Mouse (Mus musculus): ENCODE data around the gene Eri2. TPM values are rescaled to one million over a fixed set of nuclear protein-coding genes. Genes with fewer than 3 reads are reported as not detected.

Eri2 gene
- 14.0 and 15.1 TPM in 2 replicates for polyA plus RNA-seq (2015; fragmentation: Nextera tagmentation; extraction: Ambion mirVana)

GRCm38 (mm10) chr7:119793586-119794250 lies at the start of gene Eri2, which contains the start of gene Rexo5:
TSS of gene Eri2 (minus strand) at chr7:119794058.
TSS of gene Rexo5 (plus strand) at chr7:119794006.
- Histone ChIP-seq H3K9me3 (ENCODE audit: control insufficient read depth, low read length) (no peaks in the 10 kb centered on the region), H3K27ac (ENCODE audit: low read length) (peak within 1 kb of the TSS; percentile 80), H3K4me3 (ENCODE audit: low read length) (peak within 1 kb of the TSS; percentile 77), H3K4me2 (ENCODE audit: low read depth, low read length) (peak within 1 kb of the TSS; percentile 72), H3K27me3 (replicated peaks; ENCODE audit: control insufficient read depth, insufficient read depth, low read length) (no peaks in the 10 kb centered on the region), H3K4me1 (ENCODE audit: control insufficient read depth, insufficient read depth, low read length) (peaks cover 3% of the 10 kb centered on the region), H3K9ac (ENCODE audit: low read depth, low read length) (peak within 1 kb of the TSS; percentile 84), H3K36me3 (ENCODE audit: control insufficient read depth, insufficient read depth, low read length) (no peaks in the 10 kb centered on the region)
- under 1% methylated on average over 53 of the region's 53 CpGs for WGBS
- ATAC-seq, result peak; percentile 100

GRCm38 (mm10) chr7:119841820-119842449 lies 48.1 kb upstream of the Eri2 start:
- no peaks in the 10 kb centered on the region for H3K27me3 ChIP-seq (replicated peaks; ENCODE audit: control insufficient read depth, insufficient read depth, low read length)
- no peak overlapping the region for H3K4me3 ChIP-seq (ENCODE audit: low read length)
- H3K9ac ChIP-seq (ENCODE audit: low read depth, low read length), result no peak overlapping the region
- H3K9me3 ChIP-seq (ENCODE audit: control insufficient read depth, low read length), result no peaks in the 10 kb centered on the region
- H3K36me3 ChIP-seq (ENCODE audit: control insufficient read depth, insufficient read depth, low read length), result no peaks in the 10 kb centered on the region
- H3K4me2 ChIP-seq (ENCODE audit: low read depth, low read length), result no peak overlapping the region
- H3K27ac ChIP-seq (ENCODE audit: low read length), result no peak overlapping the region
- WGBS, result 95% methylated on average over 4 of the region's 4 CpGs
- no peaks in the 10 kb centered on the region for H3K4me1 ChIP-seq (ENCODE audit: control insufficient read depth, insufficient read depth, low read length)
- ATAC-seq, result no peak

GRCm38 (mm10) chr7:119835996-119836777 lies 42.3 kb upstream of the Eri2 start:
- no peaks in the 10 kb centered on the region for H3K36me3 ChIP-seq (ENCODE audit: control insufficient read depth, insufficient read depth, low read length)
- no peak overlapping the region for H3K4me2 ChIP-seq (ENCODE audit: low read depth, low read length)
- WGBS, result 89% methylated on average over 4 of the region's 4 CpGs
- ATAC-seq, result no peak
- no peak overlapping the region for H3K27ac ChIP-seq (ENCODE audit: low read length)
- no peak overlapping the region for H3K9ac ChIP-seq (ENCODE audit: low read depth, low read length)
- no peaks in the 10 kb centered on the region for H3K27me3 ChIP-seq (replicated peaks; ENCODE audit: control insufficient read depth, insufficient read depth, low read length)
- no peak overlapping the region for H3K4me3 ChIP-seq (ENCODE audit: low read length)
- no peaks in the 10 kb centered on the region for H3K9me3 ChIP-seq (ENCODE audit: control insufficient read depth, low read length)
- no peaks in the 10 kb centered on the region for H3K4me1 ChIP-seq (ENCODE audit: control insufficient read depth, insufficient read depth, low read length)

GRCm38 (mm10) chr7:119835371-119835770 lies 41.5 kb upstream of the Eri2 start:
- H3K4me2 ChIP-seq (ENCODE audit: low read depth, low read length), result no peak overlapping the region
- H3K9ac ChIP-seq (ENCODE audit: low read depth, low read length), result no peak overlapping the region
- no peak for ATAC-seq
- no peaks in the 10 kb centered on the region for H3K4me1 ChIP-seq (ENCODE audit: control insufficient read depth, insufficient read depth, low read length)
- H3K9me3 ChIP-seq (ENCODE audit: control insufficient read depth, low read length), result no peaks in the 10 kb centered on the region
- no peaks in the 10 kb centered on the region for H3K27me3 ChIP-seq (replicated peaks; ENCODE audit: control insufficient read depth, insufficient read depth, low read length)
- H3K27ac ChIP-seq (ENCODE audit: low read length), result no peak overlapping the region
- WGBS, result 92% methylated on average over 1 of the region's 1 CpGs
- no peak overlapping the region for H3K4me3 ChIP-seq (ENCODE audit: low read length)
- H3K36me3 ChIP-seq (ENCODE audit: control insufficient read depth, insufficient read depth, low read length), result no peaks in the 10 kb centered on the region

GRCm38 (mm10) chr7:119808723-119809122 lies 14.9 kb upstream of the Eri2 start:
- H3K36me3 ChIP-seq (ENCODE audit: control insufficient read depth, insufficient read depth, low read length), result no peaks in the 10 kb centered on the region

GRCm38 (mm10) chr7:119807396-119807795 lies 13.5 kb upstream of the Eri2 start:
- 95% methylated on average over 5 of the region's 5 CpGs for WGBS
- H3K27me3 ChIP-seq (replicated peaks; ENCODE audit: control insufficient read depth, insufficient read depth, low read length), result no peaks in the 10 kb centered on the region
- no peak overlapping the region for H3K4me3 ChIP-seq (ENCODE audit: low read length)
- ATAC-seq, result no peak
- H3K36me3 ChIP-seq (ENCODE audit: control insufficient read depth, insufficient read depth, low read length), result no peaks in the 10 kb centered on the region
- no peaks in the 10 kb centered on the region for H3K4me1 ChIP-seq (ENCODE audit: control insufficient read depth, insufficient read depth, low read length)
- no peak overlapping the region for H3K4me2 ChIP-seq (ENCODE audit: low read depth, low read length)
- no peak overlapping the region for H3K27ac ChIP-seq (ENCODE audit: low read length)
- H3K9me3 ChIP-seq (ENCODE audit: control insufficient read depth, low read length), result no peaks in the 10 kb centered on the region
- no peak overlapping the region for H3K9ac ChIP-seq (ENCODE audit: low read depth, low read length)

More at GRCm38 (mm10) chr7:119808723-119809122, 14.9 kb upstream of the Eri2 start:
- Histone ChIP-seq H3K4me2 (ENCODE audit: low read depth, low read length) (no peak overlapping the region), H3K4me3 (ENCODE audit: low read length) (no peak overlapping the region), H3K27me3 (replicated peaks; ENCODE audit: control insufficient read depth, insufficient read depth, low read length) (no peaks in the 10 kb centered on the region), H3K9me3 (ENCODE audit: control insufficient read depth, low read length) (no peaks in the 10 kb centered on the region), H3K9ac (ENCODE audit: low read depth, low read length) (no peak overlapping the region), H3K27ac (ENCODE audit: low read length) (no peak overlapping the region), H3K4me1 (ENCODE audit: control insufficient read depth, insufficient read depth, low read length) (no peaks in the 10 kb centered on the region)
- 97% methylated on average over 3 of the region's 3 CpGs for WGBS
- ATAC-seq, result no peak

GRCm38 (mm10) chr7:119800991-119801390 lies 7.1 kb upstream of the Eri2 start:
- no peak for ATAC-seq

GRCm38 (mm10) chr7:119800488-119800887 lies 6.6 kb upstream of the Eri2 start:
- Histone ChIP-seq H3K27me3 (replicated peaks; ENCODE audit: control insufficient read depth, insufficient read depth, low read length) (no peaks in the 10 kb centered on the region), H3K36me3 (ENCODE audit: control insufficient read depth, insufficient read depth, low read length) (no peaks in the 10 kb centered on the region), H3K27ac (ENCODE audit: low read length) (no peak overlapping the region), H3K4me2 (ENCODE audit: low read depth, low read length) (no peak overlapping the region), H3K9ac (ENCODE audit: low read depth, low read length) (no peak overlapping the region), H3K4me3 (ENCODE audit: low read length) (no peak overlapping the region), H3K9me3 (ENCODE audit: control insufficient read depth, low read length) (no peaks in the 10 kb centered on the region), H3K4me1 (ENCODE audit: control insufficient read depth, insufficient read depth, low read length) (no peaks in the 10 kb centered on the region)
- ATAC-seq, result no peak
- 95% methylated on average over 3 of the region's 3 CpGs for WGBS

More at GRCm38 (mm10) chr7:119800991-119801390, 7.1 kb upstream of the Eri2 start:
- H3K36me3 ChIP-seq (ENCODE audit: control insufficient read depth, insufficient read depth, low read length), result no peaks in the 10 kb centered on the region
- no peak overlapping the region for H3K9ac ChIP-seq (ENCODE audit: low read depth, low read length)
- no peaks in the 10 kb centered on the region for H3K9me3 ChIP-seq (ENCODE audit: control insufficient read depth, low read length)
- no peaks in the 10 kb centered on the region for H3K27me3 ChIP-seq (replicated peaks; ENCODE audit: control insufficient read depth, insufficient read depth, low read length)
- WGBS, result 80% methylated on average over 3 of the region's 3 CpGs
- H3K4me2 ChIP-seq (ENCODE audit: low read depth, low read length), result no peak overlapping the region
- no peak overlapping the region for H3K27ac ChIP-seq (ENCODE audit: low read length)
- no peaks in the 10 kb centered on the region for H3K4me1 ChIP-seq (ENCODE audit: control insufficient read depth, insufficient read depth, low read length)
- no peak overlapping the region for H3K4me3 ChIP-seq (ENCODE audit: low read length)

GRCm38 (mm10) chr7:119795311-119795710 lies 1.5 kb upstream of the Eri2 start:
- Histone ChIP-seq H3K4me2 (ENCODE audit: low read depth, low read length) (peak overlapping the region; percentile 41), H3K4me3 (ENCODE audit: low read length) (peak overlapping the region; percentile 25; the same call in 1 of the 2 replicates), H3K27me3 (replicated peaks; ENCODE audit: control insufficient read depth, insufficient read depth, low read length) (no peaks in the 10 kb centered on the region), H3K9ac (ENCODE audit: low read depth, low read length) (0 out of 2 replicates have a peak overlapping the region, but pooled peaks have one; percentile 29), H3K9me3 (ENCODE audit: control insufficient read depth, low read length) (no peaks in the 10 kb centered on the region), H3K4me1 (ENCODE audit: control insufficient read depth, insufficient read depth, low read length) (peaks cover 3% of the 10 kb centered on the region), H3K27ac (ENCODE audit: low read length) (no peak overlapping the region), H3K36me3 (ENCODE audit: control insufficient read depth, insufficient read depth, low read length) (no peaks in the 10 kb centered on the region)
- ATAC-seq, result no peak
